Mouse (Mus musculus): ENCODE results near the gene Polr3a.
A peak's percentile ranks its signal among the peaks of the same experiment; 100 is the strongest.
"Not testable (repeated sequence)": the region's sequence is repeated elsewhere in the genome, so short reads cannot be mapped to it uniquely, and the experiment has no call there.

Gene Polr3a

GRCm38 (mm10) chr14:24491266-24491981 is 4.6 kb upstream of the Polr3a start:
- no peak for DNase-seq

GRCm38 (mm10) chr14:24490468-24491265 is 3.8 kb upstream of the Polr3a start:
- peak; percentile 98 for DNase-seq

- DNase-seq = not testable (repeated sequence)
Measured at GRCm38 (mm10) chr14:24489772-24490171, 2.9 kb upstream of the Polr3a start.

GRCm38 (mm10) chr14:24486241-24486767 is 554 bp downstream of the Polr3a start:
- peak; percentile 44 for DNase-seq

GRCm38 (mm10) chr14:24468806-24469205 is 18.1 kb downstream of the Polr3a start:
- no peak for DNase-seq

GRCm38 (mm10) chr14:24458191-24458590 is 28.7 kb downstream of the Polr3a start:
- DNase-seq = no peak

GRCm38 (mm10) chr14:24443529-24443928 is 43.3 kb downstream of the Polr3a start:
- not testable (repeated sequence) for DNase-seq
